Mouse (Mus musculus) olfactory bulb, adult 2 months (tissue): ENCODE data around the gene Col23a1. TPM values are rescaled to one million over a fixed set of nuclear protein-coding genes. Genes with fewer than 3 reads are reported as not detected.

Experiments
- H3K27ac ChIP-seq: fragments of 200-500 bp; 2 replicates; pipeline ENCODE4 v1.5.1; 2012; ENCODE audit warnings: low read depth, low read length; ENCODE audit not compliant: insufficient read depth
- H3K4me1 ChIP-seq: fragments of 200-500 bp; 2 replicates; pipeline ENCODE4 v1.6.1; 2012; ENCODE audit warnings: low read length; ENCODE audit not compliant: control insufficient read depth, insufficient read depth
- H3K4me3 ChIP-seq: fragments of 200-500 bp; 2 replicates; pipeline ENCODE4 v1.5.1; 2012; ENCODE audit warnings: mild to moderate bottlenecking, low read depth, low read length, moderate library complexity; ENCODE audit not compliant: insufficient read depth
- CTCF ChIP-seq: fragments of 200-500 bp; IDR thresholded peaks from 2 replicates; pipeline ENCODE4 v1.5.1; 2012; ENCODE audit warnings: low read depth, mild to moderate bottlenecking, low read length, moderate library complexity; ENCODE audit not compliant: insufficient read depth
- POLR2A ChIP-seq: fragments of 200-500 bp; IDR thresholded peaks from 2 replicates; pipeline ENCODE4 v1.6.1; 2012; ENCODE audit warnings: mild to moderate bottlenecking, low read depth, low read length, moderate library complexity; ENCODE audit not compliant: insufficient read depth
- WGBS: fragments of 180-500 bp; shearing (Covaris S2); methylation state at CpG from one replicate; pipeline ENCODE4 v1.1.7; 2018; 5-methylcytosine and 5-hydroxymethylcytosine counted together
- polyA plus RNA-seq: library from polyadenylated mRNA; stranded (reverse); fragments of >200 nt; gene quantifications from 2 replicates; pipeline ENCODE4 v1.2.4, GENCODE M21; 2012; ENCODE audit warnings: low replicate concordance; ENCODE audit not compliant: missing spikeins, insufficient read depth, insufficient read length

The Col23a1 gene
- polyA plus RNA-seq, 1 experiment = not detected

GRCm38 (mm10) chr11:51565951-51566350 lies 276.2 kb downstream of the Col23a1 start:
- TF ChIP-seq POLR2A (no peak), CTCF (no peak)
- no peaks in the 10 kb centered on the region for H3K4me1 ChIP-seq
- no peak overlapping the region for H3K4me3 ChIP-seq
- 91% methylated on average over 6 of the region's 6 CpGs for WGBS
- no peak overlapping the region for H3K27ac ChIP-seq

GRCm38 (mm10) chr11:51568801-51569200 lies 279.1 kb downstream of the Col23a1 start:
- TF ChIP-seq POLR2A (no peak), CTCF (no peak)
- H3K4me1 ChIP-seq = no peaks in the 10 kb centered on the region
- 90% methylated on average over 4 of the region's 4 CpGs for WGBS
- H3K27ac ChIP-seq = no peak overlapping the region
- H3K4me3 ChIP-seq = no peak overlapping the region

- Histone ChIP-seq H3K27ac (no peak overlapping the region), H3K4me3 (no peak overlapping the region), H3K4me1 (no peaks in the 10 kb centered on the region)
- whole genome bisulfite sequencing = 83% methylated on average over 4 of the region's 4 CpGs
- TF ChIP-seq CTCF (no peak), POLR2A (no peak)
Observed at GRCm38 (mm10) chr11:51576454-51576853, 286.7 kb downstream of the Col23a1 start.

- 91% methylated on average over 7 of the region's 7 CpGs for WGBS
- Histone ChIP-seq H3K27ac (no peak overlapping the region), H3K4me3 (no peak overlapping the region), H3K4me1 (no peaks in the 10 kb centered on the region)
- TF ChIP-seq CTCF = no peak
- TF ChIP-seq POLR2A = no peak
Observed at GRCm38 (mm10) chr11:51577587-51577986, 287.9 kb downstream of the Col23a1 start.

GRCm38 (mm10) chr11:51579024-51579423 lies 289.3 kb downstream of the Col23a1 start:
- Histone ChIP-seq H3K4me1 (no peaks in the 10 kb centered on the region), H3K27ac (no peak overlapping the region), H3K4me3 (no peak overlapping the region)
- TF ChIP-seq POLR2A = no peak
- 62% methylated on average over 4 of the region's 4 CpGs for WGBS

GRCm38 (mm10) chr11:51582713-51583112 lies 293.0 kb downstream of the Col23a1 start:
- no peak overlapping the region for H3K4me3 ChIP-seq
- H3K4me1 ChIP-seq = peaks cover 12% of the 10 kb centered on the region
- 34% methylated on average over 8 of the region's 8 CpGs for WGBS
- H3K27ac ChIP-seq = no peak overlapping the region
- TF ChIP-seq POLR2A (no peak), CTCF (peak; percentile 34; the same call in 1 of the 2 replicates)

GRCm38 (mm10) chr11:51584057-51584430 lies 294.3 kb downstream of the Col23a1 start:
- peak overlapping the region; percentile 55 for H3K4me3 ChIP-seq
- H3K27ac ChIP-seq = peak overlapping the region; percentile 80; the same call in 1 of the 2 replicates
- peaks cover 12% of the 10 kb centered on the region for H3K4me1 ChIP-seq
- 11% methylated on average over 9 of the region's 9 CpGs for WGBS
- TF ChIP-seq CTCF = no peak

GRCm38 (mm10) chr11:51584431-51585248 lies 294.9 kb downstream of the Col23a1 start, which contains the start of gene Phykpl:
Gene Phykpl, plus strand, starts transcription at chr11:51584757.
- TF ChIP-seq POLR2A (peak; percentile 67), CTCF (no peak)
- under 1% methylated on average over 59 of the region's 59 CpGs for WGBS
- Histone ChIP-seq H3K4me1 (peaks cover 12% of the 10 kb centered on the region), H3K27ac (peak within 1 kb of the TSS; percentile 80), H3K4me3 (peak within 1 kb of the TSS; percentile 55)

- no peak overlapping the region for H3K27ac ChIP-seq
- no peak for TF ChIP-seq CTCF
- no peak for TF ChIP-seq POLR2A
- WGBS = 63% methylated on average over 8 of the region's 8 CpGs
Observed at GRCm38 (mm10) chr11:51585608-51586252, 296.0 kb downstream of the Col23a1 start.

More at GRCm38 (mm10) chr11:51585608-51586252, 296.0 kb downstream of the Col23a1 start:
- Histone ChIP-seq H3K4me3 (peak overlapping the region; percentile 55), H3K4me1 (peaks cover 12% of the 10 kb centered on the region)
